Mouse (Mus musculus) ES-Bruce4 (cell line): ENCODE measurements around the gene Prkcq. TPM values are rescaled to one million over a fixed set of nuclear protein-coding genes. Genes with fewer than 3 reads are reported as not detected.

Experiments
- H3K27ac ChIP-seq: 2 replicates; pipeline ENCODE4 v1.5.1; 2012; ENCODE audit warnings: low read length, inconsistent platforms; ENCODE audit not compliant: insufficient read depth
- H3K27me3 ChIP-seq: 2 replicates; pipeline ENCODE4 v1.6.1; 2012; ENCODE audit warnings: mild to moderate bottlenecking, low read length, inconsistent platforms; ENCODE audit not compliant: control insufficient read depth, poor library complexity, insufficient read depth, severe bottlenecking
- H3K36me3 ChIP-seq: 2 replicates; pipeline ENCODE4 v1.6.1; 2012; ENCODE audit warnings: inconsistent platforms, mild to moderate bottlenecking, low read length, moderate library complexity; ENCODE audit not compliant: control insufficient read depth, poor library complexity, insufficient read depth, severe bottlenecking
- H3K4me1 ChIP-seq: one replicate; pipeline ENCODE4 v1.8.1; 2011; ENCODE audit warnings: low read length; ENCODE audit not compliant: control insufficient read depth, insufficient read depth
- H3K4me3 ChIP-seq: 2 replicates; pipeline ENCODE4 v1.5.1; 2011; ENCODE audit warnings: low read depth, mild to moderate bottlenecking, low read length
- H3K9ac ChIP-seq: 2 replicates; pipeline ENCODE4 v1.6.1; 2012; ENCODE audit warnings: low read depth, mild to moderate bottlenecking, inconsistent platforms; ENCODE audit not compliant: poor library complexity, severe bottlenecking
- H3K9me3 ChIP-seq: replicated peaks from 2 replicates; pipeline ENCODE4 v1.6.1; 2012; ENCODE audit warnings: mild to moderate bottlenecking, low read length, inconsistent platforms; ENCODE audit not compliant: control insufficient read depth, poor library complexity, insufficient read depth, severe bottlenecking
- CTCF ChIP-seq: IDR thresholded peaks from one replicate; pipeline ENCODE4 v1.8.1; 2011; ENCODE audit warnings: low read depth, low read length
- EP300 ChIP-seq: IDR thresholded peaks from 2 replicates; pipeline ENCODE4 v1.6.1; 2011; ENCODE audit warnings: low read depth, low read length; ENCODE audit not compliant: insufficient read depth
- POLR2A ChIP-seq: IDR thresholded peaks from one replicate; pipeline ENCODE4 v1.8.1; 2011; ENCODE audit warnings: low read length; ENCODE audit not compliant: insufficient read depth
- polyA plus RNA-seq: library from polyadenylated mRNA; stranded (reverse); fragments of >200 nt; gene quantifications from 2 replicates; pipeline ENCODE4 v1.2.4, GENCODE M21; 2011; ENCODE audit warnings: low read depth; ENCODE audit not compliant: missing spikeins, insufficient read depth, insufficient read length

The Prkcq gene
- polyA plus RNA-seq, result not detected in 2 replicates

- H3K4me1 ChIP-seq, result no peaks in the 10 kb centered on the region
- H3K36me3 ChIP-seq, result no peaks in the 10 kb centered on the region
- TF ChIP-seq CTCF, result no peak
- TF ChIP-seq EP300, result no peak
- TF ChIP-seq POLR2A, result no peak
- H3K27me3 ChIP-seq, result no peaks in the 10 kb centered on the region; the same call in none of the 2 replicates
- peak within 1 kb of the TSS; percentile 13 for H3K9ac ChIP-seq
- H3K9me3 ChIP-seq, result no peaks in the 10 kb centered on the region
- peak within 1 kb of the TSS; percentile 49 for H3K4me3 ChIP-seq
- no peak within 1 kb of the TSS for H3K27ac ChIP-seq
Measured at GRCm38 (mm10) chr2:11171754-11172501, at the start of gene Prkcq. Prkcq (plus strand) TSS chr2:11172108.

DNA sequence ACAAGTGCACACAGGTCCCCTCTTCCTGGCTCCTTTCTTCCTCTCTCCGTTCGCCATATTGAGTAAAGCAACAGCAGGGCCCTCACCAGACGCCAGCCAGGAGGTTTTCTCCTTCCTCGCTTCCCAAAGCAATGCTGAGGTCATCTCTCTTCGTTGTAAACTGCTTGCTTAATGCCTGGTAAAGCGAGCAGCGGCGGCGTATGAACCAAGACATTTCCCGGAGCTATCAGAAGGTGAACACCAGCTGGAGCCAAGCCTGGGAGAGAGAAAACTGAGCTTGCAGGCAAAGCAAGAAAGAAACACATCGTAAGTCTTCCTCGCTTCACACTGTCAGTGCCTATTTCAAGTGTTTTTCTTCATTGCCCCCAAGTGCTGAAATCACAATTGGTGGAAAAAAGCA, 41.0 kb upstream of the Prkcq start:
- H3K4me3 ChIP-seq, result no peak overlapping the region
- no peaks in the 10 kb centered on the region for H3K4me1 ChIP-seq
- no peaks in the 10 kb centered on the region for H3K27me3 ChIP-seq
- TF ChIP-seq EP300 (no peak), POLR2A (no peak), CTCF (no peak)
- no peak overlapping the region for H3K27ac ChIP-seq
- 0 out of 2 replicates have a peak, but pooled peaks cover 2% of the 10 kb centered on the region for H3K9me3 ChIP-seq
- H3K36me3 ChIP-seq, result no peaks in the 10 kb centered on the region
- H3K9ac ChIP-seq, result no peak overlapping the region

- H3K36me3 ChIP-seq, result no peaks in the 10 kb centered on the region
- no peaks in the 10 kb centered on the region for H3K27me3 ChIP-seq
- H3K9ac ChIP-seq, result no peak overlapping the region
- no peak overlapping the region for H3K27ac ChIP-seq
- H3K9me3 ChIP-seq, result 0 out of 2 replicates have a peak, but pooled peaks cover 2% of the 10 kb centered on the region
- no peaks in the 10 kb centered on the region for H3K4me1 ChIP-seq
- no peak overlapping the region for H3K4me3 ChIP-seq
- TF ChIP-seq CTCF (no peak), POLR2A (no peak), EP300 (no peak)
Measured at GRCm38 (mm10) chr2:11135718-11136117, 36.2 kb upstream of the Prkcq start.

- no peaks in the 10 kb centered on the region for H3K27me3 ChIP-seq
- H3K9me3 ChIP-seq, result 0 out of 2 replicates have a peak, but pooled peaks cover 2% of the 10 kb centered on the region
- no peak for TF ChIP-seq EP300
- TF ChIP-seq POLR2A, result no peak
- no peak for TF ChIP-seq CTCF
- no peak overlapping the region for H3K27ac ChIP-seq
- no peaks in the 10 kb centered on the region for H3K4me1 ChIP-seq
- no peaks in the 10 kb centered on the region for H3K36me3 ChIP-seq
- H3K4me3 ChIP-seq, result no peak overlapping the region
- no peak overlapping the region for H3K9ac ChIP-seq
Measured at GRCm38 (mm10) chr2:11138076-11138475, 33.8 kb upstream of the Prkcq start.

DNA sequence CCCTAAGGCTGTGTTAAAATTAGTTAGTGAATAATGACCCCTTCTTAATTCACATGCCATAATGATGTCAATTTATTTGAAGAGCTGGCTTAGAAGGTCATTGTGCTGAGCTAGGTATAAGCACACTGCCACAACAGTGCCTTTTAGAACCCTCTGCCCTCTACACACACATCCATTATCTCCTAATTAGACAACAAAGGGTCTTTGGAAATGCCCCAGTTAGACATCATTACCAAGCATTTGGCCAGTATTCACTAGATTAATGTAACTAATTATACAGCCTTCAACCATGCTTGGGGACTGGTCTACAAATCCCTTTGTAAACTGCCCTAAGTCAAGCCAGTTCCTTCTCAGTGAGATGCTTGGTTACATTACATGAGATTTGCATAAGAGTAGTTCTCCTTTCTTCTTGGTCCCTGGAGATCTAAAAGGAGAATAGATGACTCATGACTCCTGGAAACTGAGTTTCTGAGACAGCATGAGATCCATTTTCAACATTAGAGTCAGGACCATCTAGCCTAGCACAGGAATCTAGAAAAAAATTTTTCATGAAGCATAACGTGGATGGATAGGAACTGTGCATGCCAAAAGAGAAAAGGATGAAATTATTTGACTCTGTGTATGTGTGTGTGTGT, 32.3 kb upstream of the Prkcq start:
- Histone ChIP-seq H3K4me1 (no peaks in the 10 kb centered on the region), H3K9me3 (0 out of 2 replicates have a peak, but pooled peaks cover 2% of the 10 kb centered on the region), H3K36me3 (no peaks in the 10 kb centered on the region), H3K4me3 (no peak overlapping the region), H3K9ac (no peak overlapping the region), H3K27ac (no peak overlapping the region), H3K27me3 (no peaks in the 10 kb centered on the region)
- no peak for TF ChIP-seq EP300
- no peak for TF ChIP-seq POLR2A
- no peak for TF ChIP-seq CTCF

GRCm38 (mm10) chr2:11140385-11140784, 31.5 kb upstream of the Prkcq start:
- TF ChIP-seq CTCF (no peak), POLR2A (no peak), EP300 (no peak)
- 0 out of 2 replicates have a peak, but pooled peaks cover under 1% of the 10 kb centered on the region for H3K9me3 ChIP-seq
- H3K4me3 ChIP-seq, result no peak overlapping the region
- no peaks in the 10 kb centered on the region for H3K27me3 ChIP-seq
- H3K27ac ChIP-seq, result no peak overlapping the region
- no peaks in the 10 kb centered on the region for H3K4me1 ChIP-seq
- no peaks in the 10 kb centered on the region for H3K36me3 ChIP-seq
- H3K9ac ChIP-seq, result no peak overlapping the region
